Mouse (Mus musculus): Measurements from ENCODE around the gene Elmsan1.
"Not testable (repeated sequence)": the region's sequence is repeated elsewhere in the genome, so short reads cannot be mapped to it uniquely, and the experiment has no call there.

The Elmsan1 gene

GRCm38 (mm10) chr12:84148622-84149012, 70.1 kb downstream of the Elmsan1 start:
- no peak for DNase-seq (ENCODE audit: low spot score)

- DNase-seq (ENCODE audit: low spot score): peak; percentile 66
Measured at GRCm38 (mm10) chr12:84147954-84148621, 70.6 kb downstream of the Elmsan1 start, which contains the start of gene Pnma1. Gene Pnma1, minus strand, starts transcription at chr12:84148489.

GRCm38 (mm10) chr12:84142281-84143050, 76.2 kb downstream of the Elmsan1 start:
- no peak for DNase-seq (ENCODE audit: low spot score)

- no peak for DNase-seq (ENCODE audit: low spot score)
Measured at GRCm38 (mm10) chr12:84141271-84141670, 77.4 kb downstream of the Elmsan1 start.

GRCm38 (mm10) chr12:84140135-84140534, 78.5 kb downstream of the Elmsan1 start:
- no peak for DNase-seq (ENCODE audit: low spot score)

- no peak for DNase-seq (ENCODE audit: low spot score)
Measured at GRCm38 (mm10) chr12:84137131-84137530, 81.5 kb downstream of the Elmsan1 start.

GRCm38 (mm10) chr12:84132265-84132664, 86.4 kb downstream of the Elmsan1 start:
- no peak for DNase-seq (ENCODE audit: low spot score)

- DNase-seq (ENCODE audit: low spot score): no peak
Measured at GRCm38 (mm10) chr12:84129931-84130330, 88.8 kb downstream of the Elmsan1 start.

GRCm38 (mm10) chr12:84128576-84128975, 90.1 kb downstream of the Elmsan1 start:
- DNase-seq (ENCODE audit: low spot score): no peak

GRCm38 (mm10) chr12:84126899-84127298, 91.8 kb downstream of the Elmsan1 start:
- no peak for DNase-seq (ENCODE audit: low spot score)

- DNase-seq (ENCODE audit: low spot score): no peak
Measured at GRCm38 (mm10) chr12:84125892-84126291, 92.8 kb downstream of the Elmsan1 start.

- no peak for DNase-seq (ENCODE audit: low spot score)
Measured at GRCm38 (mm10) chr12:84119584-84119983, 99.1 kb downstream of the Elmsan1 start.

GRCm38 (mm10) chr12:84114153-84114994, 104.3 kb downstream of the Elmsan1 start, which contains the start of gene Dnal1:
Gene Dnal1, plus strand, starts transcription at chr12:84114366.
- DNase-seq (ENCODE audit: low spot score): peak; percentile 85

GRCm38 (mm10) chr12:84113676-84114075, 105.0 kb downstream of the Elmsan1 start:
- no peak for DNase-seq (ENCODE audit: low spot score)

GRCm38 (mm10) chr12:84110814-84111213, 107.9 kb downstream of the Elmsan1 start:
- no peak for DNase-seq (ENCODE audit: low spot score)

- no peak for DNase-seq (ENCODE audit: low spot score)
Measured at GRCm38 (mm10) chr12:84109924-84110323, 108.8 kb downstream of the Elmsan1 start.

GRCm38 (mm10) chr12:84107692-84108091, 111.0 kb downstream of the Elmsan1 start:
- DNase-seq (ENCODE audit: low spot score): no peak

- peak; percentile 43 for DNase-seq (ENCODE audit: low spot score)
Measured at GRCm38 (mm10) chr12:84107012-84107411, 111.7 kb downstream of the Elmsan1 start.

- no peak for DNase-seq (ENCODE audit: low spot score)
Measured at GRCm38 (mm10) chr12:84101493-84101845, 117.2 kb downstream of the Elmsan1 start.

- DNase-seq (ENCODE audit: low spot score): not testable (repeated sequence)
Measured at GRCm38 (mm10) chr12:84100604-84101492, 117.8 kb downstream of the Elmsan1 start, which contains the start of gene Acot6. Gene Acot6, plus strand, starts transcription at chr12:84100654.

GRCm38 (mm10) chr12:84100071-84100470, 118.6 kb downstream of the Elmsan1 start:
- no peak for DNase-seq (ENCODE audit: low spot score)

All from ovary, adult 18-20 months (tissue).